Comparison of ENCODE assay signal across 13 mouse cellular contexts in the genomic region with DNA sequence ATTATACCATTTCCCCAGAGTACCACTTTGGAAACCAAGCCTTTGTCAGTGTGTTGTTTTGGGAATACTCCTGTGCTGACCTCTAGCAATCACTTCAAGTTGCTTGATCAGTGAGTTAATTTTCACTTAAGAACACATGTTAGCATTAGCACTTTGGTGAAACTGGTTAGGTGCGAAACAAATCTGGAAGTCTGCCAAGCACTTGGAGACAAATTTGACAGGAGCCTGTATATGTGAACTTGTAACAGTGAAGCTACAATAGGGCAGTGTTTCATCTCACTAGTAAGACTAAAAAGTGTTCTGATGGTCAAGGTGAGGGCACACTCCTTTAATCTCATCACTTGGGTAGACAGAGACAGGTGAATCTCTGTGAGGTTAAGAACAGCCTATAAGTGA.
DNase-seq lines count a peak whose midpoint lies in the region; ATAC-seq and TF ChIP-seq lines count a peak whose summit lies in the region.
"Had no signal": no experiment of that assay in that cellular context is flagged by ENCODE, and none has a peak within 500 bp of the region (broad histone marks: within the 10 kb centered on the region; RNA-seq: fewer than 3 reads in every experiment).

No protein-coding gene starts in this region.

- no peak for TF ChIP-seq CTCF in liver, adult 2 months (IDR thresholded peaks at IDR 0.05; ENCODE audit: low read depth, low read length)
- TF ChIP-seq CTCF in layer of hippocampus, adult 2 months (conservative IDR thresholded peaks at IDR 0.05) = no peak
- no peak for TF ChIP-seq CTCF in thymus, adult 2 months (IDR thresholded peaks at IDR 0.05; ENCODE audit: borderline replicate concordance, control insufficient read depth, extremely low read depth, insufficient read depth, low read length, poor library complexity)

- no peak overlapping the region for H3K4me3 ChIP-seq in forebrain, embryonic 15.5 days
- H3K4me3 ChIP-seq in forebrain, embryonic 12.5 days (replicated peaks) = no peak overlapping the region
- H3K4me3 ChIP-seq in liver, adult 2 months (ENCODE audit: insufficient read depth, low read depth, low read length) = no peak overlapping the region
- H3K4me3 ChIP-seq in liver, embryonic 12.5 days = no peak overlapping the region
- no peak overlapping the region for H3K4me3 ChIP-seq in stomach, embryonic 15.5 days (replicated peaks)
- no peak overlapping the region for H3K4me3 ChIP-seq in layer of hippocampus, adult 2 months
- H3K4me3 ChIP-seq in thymus, adult 2 months (ENCODE audit: control insufficient read depth, insufficient read depth, low read length) = no peak overlapping the region
- H3K4me3 ChIP-seq: megakaryocyte, embryonic 14.5 days had no signal

- ATAC-seq in forebrain, embryonic 15.5 days (replicated peaks) = peak; percentile 61
- no peak for ATAC-seq in forebrain, embryonic 12.5 days (ENCODE audit: low FRiP score)
- no peak for ATAC-seq in liver, embryonic 12.5 days
- ATAC-seq in stomach, embryonic 15.5 days (ENCODE audit: insufficient read depth, low FRiP score, low read depth) = no peak

- no peaks in the 10 kb centered on the region for H3K27me3 ChIP-seq in forebrain, embryonic 15.5 days
- no peaks in the 10 kb centered on the region for H3K27me3 ChIP-seq in forebrain, embryonic 12.5 days
- no peaks in the 10 kb centered on the region for H3K27me3 ChIP-seq in liver, adult 2 months (ENCODE audit: control insufficient read depth, insufficient read depth, low read length)
- no peaks in the 10 kb centered on the region for H3K27me3 ChIP-seq in liver, embryonic 12.5 days (replicated peaks)
- H3K27me3 ChIP-seq in stomach, embryonic 15.5 days (replicated peaks) = no peaks in the 10 kb centered on the region
- H3K27me3 ChIP-seq in thymus, adult 2 months (ENCODE audit: control insufficient read depth, insufficient read depth, low read length) = no peaks in the 10 kb centered on the region
- H3K27me3 ChIP-seq: megakaryocyte, embryonic 14.5 days had no signal

- H3K9me3 ChIP-seq in forebrain, embryonic 15.5 days = no peaks in the 10 kb centered on the region
- H3K9me3 ChIP-seq in forebrain, embryonic 12.5 days = no peaks in the 10 kb centered on the region
- no peaks in the 10 kb centered on the region for H3K9me3 ChIP-seq in liver, embryonic 12.5 days (replicated peaks)
- H3K9me3 ChIP-seq in stomach, embryonic 15.5 days = no peaks in the 10 kb centered on the region
- H3K9me3 ChIP-seq: megakaryocyte, embryonic 14.5 days had no signal

- H3K79me2 ChIP-seq in liver, adult 2 months (ENCODE audit: control insufficient read depth, insufficient read depth, low read length) = peaks cover 4% of the 10 kb centered on the region; the same call in 1 of the 2 replicates

- H3K27ac ChIP-seq in forebrain, embryonic 15.5 days (replicated peaks) = 0 out of 2 replicates have a peak overlapping the region, but pooled peaks have one; percentile 28
- no peak overlapping the region for H3K27ac ChIP-seq in forebrain, embryonic 12.5 days
- H3K27ac ChIP-seq in liver, adult 2 months (replicated peaks; ENCODE audit: insufficient read depth, low read depth, low read length) = no peak overlapping the region
- H3K27ac ChIP-seq in liver, embryonic 12.5 days = no peak overlapping the region
- H3K27ac ChIP-seq in stomach, embryonic 15.5 days = peak overlapping the region; percentile 13; the same call in 1 of the 2 replicates
- H3K27ac ChIP-seq in layer of hippocampus, adult 2 months = no peak overlapping the region
- H3K27ac ChIP-seq in thymus, adult 2 months (ENCODE audit: control insufficient read depth, insufficient read depth, low read length) = no peak overlapping the region

- WGBS in forebrain, embryonic 15.5 days = 42% methylated on average over 1 of the region's 1 CpGs
- WGBS in forebrain, embryonic 12.5 days = 78% methylated on average over 1 of the region's 1 CpGs
- WGBS in liver, adult 2 months = 58% methylated on average over 1 of the region's 1 CpGs
- 73% methylated on average over 1 of the region's 1 CpGs for WGBS in liver, embryonic 12.5 days (ENCODE audit: insufficient replicate concordance)
- WGBS in stomach, embryonic 15.5 days = 20% methylated on average over 1 of the region's 1 CpGs
- WGBS in thymus, adult 2 months = 92% methylated on average over 1 of the region's 1 CpGs

- no peak for TF ChIP-seq POLR2A in liver, adult 2 months (IDR thresholded peaks at IDR 0.05; ENCODE audit: extremely low read depth, insufficient read depth, low read length)
- TF ChIP-seq POLR2A in thymus, adult 2 months (IDR thresholded peaks at IDR 0.05; ENCODE audit: control insufficient read depth, extremely low read depth, insufficient read depth, low read length, poor library complexity) = no peak

- H3K4me1 ChIP-seq in forebrain, embryonic 15.5 days = peaks cover 9% of the 10 kb centered on the region
- no peaks in the 10 kb centered on the region for H3K4me1 ChIP-seq in forebrain, embryonic 12.5 days
- no peaks in the 10 kb centered on the region; the same call in 1 of the 2 replicates for H3K4me1 ChIP-seq in liver, adult 2 months (ENCODE audit: control insufficient read depth, insufficient read depth, low read length)
- no peaks in the 10 kb centered on the region for H3K4me1 ChIP-seq in liver, embryonic 12.5 days
- peaks cover 4% of the 10 kb centered on the region; the same call in 1 of the 2 replicates for H3K4me1 ChIP-seq in stomach, embryonic 15.5 days
- no peaks in the 10 kb centered on the region for H3K4me1 ChIP-seq in thymus, adult 2 months (replicated peaks; ENCODE audit: control insufficient read depth, insufficient read depth, low read length)
- H3K4me1 ChIP-seq: megakaryocyte, embryonic 14.5 days had no signal

- H3K4me2 ChIP-seq in forebrain, embryonic 15.5 days (replicated peaks) = no peak overlapping the region
- no peak overlapping the region for H3K4me2 ChIP-seq in forebrain, embryonic 12.5 days
- H3K4me2 ChIP-seq in liver, embryonic 12.5 days = no peak overlapping the region
- H3K4me2 ChIP-seq in stomach, embryonic 15.5 days = no peak overlapping the region
- H3K4me2 ChIP-seq: liver, embryonic 11.5 days had no signal

- DNase-seq in liver, adult 2 months (ENCODE audit: extremely low read depth, low read depth, low spot score) = peak; percentile 23
- DNase-seq in kidney, postnatal 14 days = peak; percentile 58
- DNase-seq in layer of hippocampus, adult 2 months (ENCODE audit: low spot score in 2 of 2) = no peak
- DNase-seq in thymus, adult 2 months = no peak
- DNase-seq: cerebellum, adult 9-10 months; heart, postnatal 36 days; right cerebral cortex, postnatal 14 days had no signal

- H3K36me3 ChIP-seq in forebrain, embryonic 15.5 days = no peaks in the 10 kb centered on the region
- H3K36me3 ChIP-seq in forebrain, embryonic 12.5 days (replicated peaks) = no peaks in the 10 kb centered on the region
- no peaks in the 10 kb centered on the region for H3K36me3 ChIP-seq in liver, adult 2 months (ENCODE audit: control insufficient read depth, insufficient read depth, low read length)
- no peaks in the 10 kb centered on the region for H3K36me3 ChIP-seq in liver, embryonic 12.5 days
- H3K36me3 ChIP-seq in stomach, embryonic 15.5 days = no peaks in the 10 kb centered on the region
- no peaks in the 10 kb centered on the region for H3K36me3 ChIP-seq in thymus, adult 2 months (ENCODE audit: control insufficient read depth, insufficient read depth, low read length)

- no peak overlapping the region for H3K9ac ChIP-seq in forebrain, embryonic 15.5 days (replicated peaks)
- H3K9ac ChIP-seq in forebrain, embryonic 12.5 days = no peak overlapping the region
- no peak overlapping the region for H3K9ac ChIP-seq in liver, adult 2 months (ENCODE audit: low read depth, low read length)
- H3K9ac ChIP-seq in liver, embryonic 12.5 days = no peak overlapping the region
- H3K9ac ChIP-seq in stomach, embryonic 15.5 days = no peak overlapping the region

Comparison
In these comparisons a context has a peak if more than half of its experiments do, and no peak if none do; other contexts are left out.
1. H3K27ac ChIP-seq: peak in forebrain, embryonic 15.5 days (single experiment) and stomach, embryonic 15.5 days (single experiment); none in forebrain, embryonic 12.5 days (single experiment), liver, adult 2 months (single experiment), liver, embryonic 12.5 days (single experiment), layer of hippocampus, adult 2 months (single experiment) and thymus, adult 2 months (single experiment).
2. DNase-seq: peak in liver, adult 2 months (single experiment) and kidney, postnatal 14 days (single experiment); none in layer of hippocampus, adult 2 months (0 of 2) and thymus, adult 2 months (single experiment).